Mouse (Mus musculus) heart, adult 9 months (tissue): ENCODE results near the gene Gp1ba.

Experiments used
- DNase-seq, 2 experiments: peaks; one replicate each; pipeline ENCODE4 v3.0.0; 2022; ENCODE audit warnings: low spot score in 2 of 2

The Gp1ba gene

GRCm38 (mm10) chr11:70669582-70670345, 30.8 kb downstream of the Gp1ba start:
- peak; percentile 74 to 75 for DNase-seq

DNA sequence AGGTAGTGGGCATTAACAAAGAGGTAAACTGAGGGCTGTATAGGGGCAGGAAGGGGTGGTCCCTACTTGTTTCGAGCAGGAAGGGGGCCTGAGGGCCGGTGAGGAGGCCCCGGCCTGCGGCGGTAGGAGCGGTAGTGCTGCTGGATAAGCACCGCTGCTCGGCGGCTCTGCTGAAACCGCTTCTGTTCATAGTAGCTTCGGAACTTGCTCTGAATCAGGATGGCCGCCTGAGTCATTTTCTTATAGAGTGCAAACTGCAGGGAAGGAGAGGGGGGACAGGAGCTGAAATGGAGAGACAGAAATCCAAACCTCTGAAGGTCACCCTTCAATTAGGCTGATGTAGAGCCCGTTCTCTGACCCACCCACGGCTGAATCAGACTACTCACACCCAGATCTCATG, 31.6 kb downstream of the Gp1ba start:
- DNase-seq: no peak

- no peak for DNase-seq
Observed at GRCm38 (mm10) chr11:70671333-70672047, 32.6 kb downstream of the Gp1ba start.

DNA sequence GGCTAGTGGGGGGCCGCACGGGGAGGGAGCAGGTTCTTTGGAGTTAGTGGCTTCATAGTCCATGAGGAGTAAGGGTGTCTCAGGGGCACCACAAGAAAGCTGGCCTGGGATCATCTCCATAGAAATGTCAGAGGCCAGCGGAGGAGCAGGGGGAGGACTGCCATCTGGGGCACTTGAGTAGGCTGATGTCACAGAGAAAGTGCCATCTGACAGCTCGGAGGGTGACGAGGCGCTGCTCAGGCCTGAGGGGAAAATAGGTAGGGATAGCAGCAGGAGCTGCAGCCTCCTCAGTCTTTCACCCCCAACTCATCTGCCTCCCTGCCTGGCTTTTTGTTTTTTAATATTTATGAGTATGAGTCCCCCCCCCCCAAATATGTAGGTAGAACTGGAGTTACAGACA, 35.1 kb downstream of the Gp1ba start:
- no peak for DNase-seq

- no peak for DNase-seq
Observed at GRCm38 (mm10) chr11:70674501-70674900, 35.6 kb downstream of the Gp1ba start.

DNA sequence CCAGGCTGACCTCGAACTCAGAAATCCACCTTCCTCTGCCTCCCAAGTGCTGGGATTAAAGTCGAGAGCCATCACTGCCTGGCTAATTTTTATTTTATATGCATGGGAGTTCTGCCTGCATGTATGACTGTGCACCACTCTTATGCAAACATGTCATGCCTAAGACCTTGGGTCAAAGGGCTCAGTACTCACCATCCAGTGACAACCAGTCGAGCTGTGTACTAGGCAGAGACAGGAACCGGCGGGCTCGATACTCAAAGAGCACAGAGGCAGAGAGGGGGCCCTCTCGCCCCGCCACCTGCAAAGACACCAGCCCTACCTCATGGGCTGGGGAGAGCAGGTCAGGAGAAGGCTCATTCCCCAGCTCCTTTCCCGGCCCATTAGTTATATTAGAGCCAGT, 39.2 kb downstream of the Gp1ba start:
- no peak for DNase-seq

DNA sequence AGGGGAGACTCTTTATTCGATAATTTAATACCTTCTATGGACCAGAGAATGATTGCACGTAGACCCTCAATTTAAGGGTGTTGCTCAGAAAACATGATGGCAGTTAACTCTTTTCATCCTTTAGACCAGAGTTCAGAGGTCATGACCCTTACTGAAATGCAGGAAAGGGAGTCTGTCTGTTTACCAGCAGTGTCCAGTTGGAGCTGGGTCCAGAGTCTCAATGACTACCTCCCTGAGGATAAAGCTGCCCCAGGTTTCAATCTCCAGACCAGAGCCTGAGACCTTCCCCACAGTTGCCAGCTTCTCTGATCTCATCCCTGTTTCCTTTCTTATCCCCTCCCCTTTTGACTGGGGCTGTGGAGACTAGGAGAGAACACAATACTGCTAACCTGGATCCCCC, 39.7 kb downstream of the Gp1ba start:
- no peak for DNase-seq

- DNase-seq: no peak
Observed at GRCm38 (mm10) chr11:70679361-70679760, 40.4 kb downstream of the Gp1ba start.

DNA sequence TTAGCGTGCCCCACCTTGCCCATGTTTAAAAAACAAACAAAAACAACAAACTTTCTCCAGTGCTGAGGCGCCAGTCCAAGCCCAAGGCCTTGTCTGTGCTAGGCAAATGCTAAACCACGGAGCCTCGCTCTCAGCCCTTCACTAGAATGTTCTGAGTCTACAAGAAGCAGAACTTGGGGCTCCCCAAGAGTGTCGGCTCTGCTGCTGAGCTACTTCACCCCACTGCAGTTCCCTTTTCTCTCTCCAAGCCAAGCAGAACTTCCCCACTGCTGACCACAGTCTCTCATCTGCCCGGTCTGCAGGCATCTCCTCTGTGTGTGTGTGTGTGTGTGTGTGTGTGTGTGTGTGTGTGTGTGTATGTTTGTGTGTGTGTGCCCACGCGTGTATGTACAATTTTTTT, 41.0 kb downstream of the Gp1ba start:
- DNase-seq: no peak

DNA sequence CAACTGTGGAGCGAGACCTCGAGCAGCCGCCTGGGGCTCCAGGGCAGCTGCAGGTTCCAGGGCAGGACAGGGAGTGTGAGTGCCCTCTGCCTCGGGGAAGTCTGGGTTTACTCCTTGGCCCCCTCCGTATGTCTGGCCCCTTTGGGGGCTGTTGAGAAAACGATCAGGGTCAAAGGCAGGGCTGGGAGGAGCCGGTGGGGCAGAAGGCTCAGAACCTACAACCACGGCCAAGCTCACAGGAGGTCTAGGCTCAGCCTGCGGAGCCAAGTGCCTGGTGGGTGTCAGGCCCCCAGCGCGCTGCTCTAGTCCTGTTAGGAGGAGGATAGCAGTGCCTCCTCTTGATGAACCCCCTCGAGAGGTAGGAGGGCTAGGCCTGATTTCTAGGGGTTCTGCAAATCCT, 42.2 kb downstream of the Gp1ba start:
- no peak for DNase-seq

GRCm38 (mm10) chr11:70681897-70682581, 43.1 kb downstream of the Gp1ba start:
- DNase-seq: no peak

DNA sequence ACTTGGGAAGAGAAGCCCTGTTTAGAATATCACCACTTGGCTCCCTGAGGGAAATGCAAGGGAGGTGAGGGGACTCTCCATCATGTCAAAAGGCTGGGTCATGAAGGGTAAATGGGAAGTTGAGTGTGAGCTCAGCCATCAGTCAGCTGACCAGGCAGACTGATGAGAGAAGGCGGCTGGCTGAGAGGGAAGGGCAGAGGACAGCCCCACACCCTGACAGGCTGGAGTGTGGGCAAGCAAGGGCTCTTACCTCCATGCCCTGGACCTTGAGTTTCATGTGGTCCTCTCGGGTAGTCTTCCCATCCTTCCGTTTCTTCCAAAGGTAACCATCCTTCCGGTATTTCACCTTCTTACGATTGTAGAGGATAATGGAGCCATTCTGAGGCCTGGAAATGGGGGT, 44.7 kb downstream of the Gp1ba start:
- no peak for DNase-seq

GRCm38 (mm10) chr11:70686901-70687566, 48.1 kb downstream of the Gp1ba start:
- no peak for DNase-seq

DNA sequence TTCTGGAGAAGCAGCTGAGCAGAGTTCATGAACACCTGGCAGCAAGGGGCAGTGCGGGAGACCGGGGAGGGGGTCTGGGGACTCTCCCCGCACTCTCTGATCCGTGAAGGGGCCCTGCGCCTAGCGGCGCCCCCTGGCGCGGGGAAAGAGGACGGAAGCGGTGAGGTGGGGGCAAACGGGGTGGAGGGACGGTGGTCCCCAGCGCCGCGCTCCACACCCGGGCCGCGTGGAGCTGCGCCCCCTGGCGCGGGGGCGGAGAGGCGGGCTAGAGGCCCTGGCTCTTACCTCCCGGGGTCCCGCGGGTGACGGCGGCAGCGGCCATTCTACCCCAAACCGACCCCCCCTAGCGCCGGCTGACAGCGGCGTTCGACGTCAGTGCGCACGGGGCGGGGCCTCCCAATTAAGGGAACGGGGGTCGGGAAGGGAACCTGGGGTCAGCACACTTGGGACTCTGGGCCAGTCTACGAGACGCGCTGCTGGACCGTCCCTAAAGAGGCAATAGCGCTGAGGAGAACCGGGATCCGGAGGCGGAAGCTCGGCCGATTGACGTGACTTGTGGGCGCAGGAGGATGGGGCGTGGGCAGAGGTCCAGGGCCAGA, 48.8 kb downstream of the Gp1ba start, which contains the start of gene Camta2:
Gene Camta2 (minus strand): TSS at position 505 of the 599 bp plus-strand sequence.
- DNase-seq: peak; percentile 93

DNA sequence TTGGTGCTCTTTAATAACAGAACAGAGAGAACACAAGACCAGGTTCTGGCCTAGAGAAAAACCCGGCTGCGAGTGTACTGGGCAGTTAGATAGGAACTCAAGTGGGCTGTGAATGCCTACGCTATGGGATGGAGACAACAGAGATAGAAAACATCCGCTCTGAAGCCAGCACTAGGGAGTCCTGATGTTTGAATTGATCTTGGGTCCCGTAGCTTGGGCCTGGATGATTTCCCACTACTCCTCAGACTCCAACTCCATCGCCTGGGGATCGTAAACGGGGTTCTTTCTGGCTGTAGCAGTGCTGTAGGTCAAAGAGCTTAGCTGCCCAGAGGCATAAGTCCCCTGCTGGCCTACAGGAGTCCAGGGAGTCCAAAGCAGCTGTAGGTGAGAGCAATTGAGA, 49.5 kb downstream of the Gp1ba start:
- no peak for DNase-seq

DNA sequence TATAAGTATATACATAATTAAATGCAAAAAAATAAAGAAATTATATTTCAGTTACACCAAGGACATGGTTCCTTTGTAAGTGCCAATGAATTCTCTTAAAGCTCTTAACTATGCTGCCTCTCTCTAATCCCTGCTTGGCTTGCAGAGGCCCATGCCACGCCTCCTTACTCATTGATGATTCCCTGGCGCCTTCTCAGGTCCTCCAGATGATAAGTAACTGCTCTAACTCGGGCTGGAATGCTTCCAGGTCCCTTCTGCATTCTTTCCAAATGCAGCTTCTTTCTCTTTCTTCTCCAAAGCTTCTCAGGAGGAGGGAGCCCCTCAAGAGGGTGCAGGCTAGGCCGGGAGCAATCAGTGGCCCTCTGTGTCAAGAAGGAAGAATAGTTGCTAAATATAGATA, 50.7 kb downstream of the Gp1ba start:
- DNase-seq: no peak
